Mouse (Mus musculus): ENCODE results near the gene Atat1. TPM values are rescaled to one million over a fixed set of nuclear protein-coding genes. Genes with fewer than 3 reads are reported as not detected.

The Atat1 gene
- polyA plus RNA-seq, 1 experiment: 22.7 TPM

GRCm38 (mm10) chr17:35918276-35919059 lies 8.6 kb upstream of the Atat1 start:
- H3K4me1 ChIP-seq (ENCODE audit: control insufficient read depth, insufficient read depth, low read length): peaks cover 30% of the 10 kb centered on the region

GRCm38 (mm10) chr17:35917463-35918251 lies 7.8 kb upstream of the Atat1 start:
- Histone ChIP-seq H3K27ac (ENCODE audit: insufficient read depth, low read depth, low read length) (peak overlapping the region; percentile 98), H3K4me1 (ENCODE audit: control insufficient read depth, insufficient read depth, low read length) (peaks cover 30% of the 10 kb centered on the region), H3K4me3 (ENCODE audit: insufficient read depth, low read length) (peak overlapping the region; percentile 83)
- TF ChIP-seq POLR2A (IDR thresholded peaks at IDR 0.05; ENCODE audit: borderline replicate concordance, low read depth, low read length): no peak
- TF ChIP-seq CTCF (IDR thresholded peaks at IDR 0.05; ENCODE audit: low read depth, low read length): no peak

More at GRCm38 (mm10) chr17:35918276-35919059, 8.6 kb upstream of the Atat1 start:
- Histone ChIP-seq H3K27ac (ENCODE audit: insufficient read depth, low read depth, low read length) (peak overlapping the region; percentile 99), H3K4me3 (ENCODE audit: insufficient read depth, low read length) (peak overlapping the region; percentile 83)
- TF ChIP-seq CTCF (IDR thresholded peaks at IDR 0.05; ENCODE audit: low read depth, low read length) (no peak), POLR2A (IDR thresholded peaks at IDR 0.05; ENCODE audit: borderline replicate concordance, low read depth, low read length) (no peak)

- peaks cover 27% of the 10 kb centered on the region for H3K4me1 ChIP-seq (ENCODE audit: control insufficient read depth, insufficient read depth, low read length)
- H3K27ac ChIP-seq (ENCODE audit: insufficient read depth, low read depth, low read length): peak overlapping the region; percentile 98
- H3K4me3 ChIP-seq (ENCODE audit: insufficient read depth, low read length): peak overlapping the region; percentile 83
- TF ChIP-seq CTCF (IDR thresholded peaks at IDR 0.05; ENCODE audit: low read depth, low read length): no peak
- TF ChIP-seq POLR2A (IDR thresholded peaks at IDR 0.05; ENCODE audit: borderline replicate concordance, low read depth, low read length): no peak
Observed at GRCm38 (mm10) chr17:35917143-35917462, 7.2 kb upstream of the Atat1 start.

GRCm38 (mm10) chr17:35916297-35917142 lies 6.6 kb upstream of the Atat1 start, which contains the start of the genes Mrps18b and Ppp1r10:
Mrps18b (minus strand) TSS chr17:35916389.
Ppp1r10 (plus strand) TSS chr17:35916434.
- H3K4me3 ChIP-seq (ENCODE audit: insufficient read depth, low read length): peak within 1 kb of the TSS; percentile 83
- peak within 1 kb of the TSS; percentile 98 for H3K27ac ChIP-seq (ENCODE audit: insufficient read depth, low read depth, low read length)
- peaks cover 24% of the 10 kb centered on the region for H3K4me1 ChIP-seq (ENCODE audit: control insufficient read depth, insufficient read depth, low read length)
- no peak for TF ChIP-seq CTCF (IDR thresholded peaks at IDR 0.05; ENCODE audit: low read depth, low read length)
- TF ChIP-seq POLR2A (IDR thresholded peaks at IDR 0.05; ENCODE audit: borderline replicate concordance, low read depth, low read length): peak; percentile 88

- H3K4me3 ChIP-seq (ENCODE audit: insufficient read depth, low read length): peak overlapping the region; percentile 82
- H3K27ac ChIP-seq (ENCODE audit: insufficient read depth, low read depth, low read length): peak overlapping the region; percentile 61
- H3K4me1 ChIP-seq (ENCODE audit: control insufficient read depth, insufficient read depth, low read length): peaks cover 26% of the 10 kb centered on the region
- TF ChIP-seq CTCF (IDR thresholded peaks at IDR 0.05; ENCODE audit: low read depth, low read length): no peak
- TF ChIP-seq POLR2A (IDR thresholded peaks at IDR 0.05; ENCODE audit: borderline replicate concordance, low read depth, low read length): no peak
Observed at GRCm38 (mm10) chr17:35915538-35916296, 5.8 kb upstream of the Atat1 start.

- TF ChIP-seq CTCF (IDR thresholded peaks at IDR 0.05; ENCODE audit: low read depth, low read length) (no peak), POLR2A (IDR thresholded peaks at IDR 0.05; ENCODE audit: borderline replicate concordance, low read depth, low read length) (no peak)
- Histone ChIP-seq H3K4me3 (ENCODE audit: insufficient read depth, low read length) (peak overlapping the region; percentile 82), H3K4me1 (ENCODE audit: control insufficient read depth, insufficient read depth, low read length) (peaks cover 20% of the 10 kb centered on the region), H3K27ac (ENCODE audit: insufficient read depth, low read depth, low read length) (0 out of 2 replicates have a peak overlapping the region, but pooled peaks have one; percentile 61)
Observed at GRCm38 (mm10) chr17:35914975-35915374, 5.1 kb upstream of the Atat1 start.

GRCm38 (mm10) chr17:35909186-35909918 lies 523 bp downstream of the Atat1 start:
- H3K27ac ChIP-seq (ENCODE audit: insufficient read depth, low read depth, low read length): no peak overlapping the region; the same call in 1 of the 2 replicates
- H3K4me3 ChIP-seq (ENCODE audit: insufficient read depth, low read length): peak overlapping the region; percentile 85
- TF ChIP-seq POLR2A (IDR thresholded peaks at IDR 0.05; ENCODE audit: borderline replicate concordance, low read depth, low read length): no peak
- no peak for TF ChIP-seq CTCF (IDR thresholded peaks at IDR 0.05; ENCODE audit: low read depth, low read length)
- H3K4me1 ChIP-seq (ENCODE audit: control insufficient read depth, insufficient read depth, low read length): peaks cover 10% of the 10 kb centered on the region

- no peak overlapping the region for H3K27ac ChIP-seq (ENCODE audit: insufficient read depth, low read depth, low read length)
- H3K4me3 ChIP-seq (ENCODE audit: insufficient read depth, low read length): no peak overlapping the region
- peaks cover 9% of the 10 kb centered on the region for H3K4me1 ChIP-seq (ENCODE audit: control insufficient read depth, insufficient read depth, low read length)
- TF ChIP-seq POLR2A (IDR thresholded peaks at IDR 0.05; ENCODE audit: borderline replicate concordance, low read depth, low read length) (no peak), CTCF (IDR thresholded peaks at IDR 0.05; ENCODE audit: low read depth, low read length) (no peak)
Observed at GRCm38 (mm10) chr17:35907609-35908008, 2.3 kb downstream of the Atat1 start.
